Mouse (Mus musculus): ENCODE results near the gene Nipsnap2. TPM values are rescaled to one million over a fixed set of nuclear protein-coding genes. Genes with fewer than 3 reads are reported as not detected.
"Not testable (repeated sequence)": the region's sequence is repeated elsewhere in the genome, so short reads cannot be mapped to it uniquely, and the experiment has no call there.

The Nipsnap2 gene
- total RNA-seq (2021), result 100 to 1,000 TPM; 688 to 716 TPM
- long read RNA-seq, experiment 1, transcript Nipsnap2-205 (11 exons, 1,600 nt), result minor isoform, 19 of 1,711 reads
- long read RNA-seq, experiment 1, transcript Nipsnap2-204 (3 exons, 871 nt), result minor isoform, 8 of 1,711 reads
- long read RNA-seq, experiment 1, transcript Nipsnap2-201 (10 exons, 2,112 nt), result major isoform, 1,621 of 1,711 reads
- long read RNA-seq, experiment 1, partial matches to known transcripts, result 36 of 1,711 reads
- long read RNA-seq, experiment 1, other reads (novel, unspliced or antisense), result 27 of 1,711 reads
- long read RNA-seq, experiment 2, transcript Nipsnap2-204 (3 exons, 871 nt), result minor isoform, 9 of 1,535 reads
- long read RNA-seq, experiment 2, transcript Nipsnap2-205 (11 exons, 1,600 nt), result minor isoform, 5 of 1,535 reads
- long read RNA-seq, experiment 2, transcript Nipsnap2-201 (10 exons, 2,112 nt), result major isoform, 1,473 of 1,535 reads
- long read RNA-seq, experiment 2, partial matches to known transcripts, result 23 of 1,535 reads
- long read RNA-seq, experiment 2, other reads (novel, unspliced or antisense), result 25 of 1,535 reads

- intact Hi-C loops (cut with DNase I), result loop anchor here (5.0 kb wide), 2 partner anchors 53 to 113 kb away; partner anchors contain the start of gene Zfp11
- DNase-seq, result peak; percentile 94
These were observed at the start of gene Nipsnap2 for GRCm38 (mm10) chr5:129724834-129725773. TSS of gene Nipsnap2 (plus strand) at chr5:129725063.

- DNase-seq; intact Hi-C loops (cut with DNase I): not testable (repeated sequence)
These were observed 39.7 kb upstream of the Nipsnap2 start for GRCm38 (mm10) chr5:129685141-129685540.

GRCm38 (mm10) chr5:129687621-129688020 lies 37.2 kb upstream of the Nipsnap2 start:
- DNase-seq, result no peak
- intact Hi-C loops (cut with DNase I), result no loop called here

- no peak for DNase-seq
- intact Hi-C loops (cut with DNase I), result no loop called here
These were observed 34.3 kb upstream of the Nipsnap2 start for GRCm38 (mm10) chr5:129690528-129690927.

- intact Hi-C loops (cut with DNase I), result no loop called here
- no peak for DNase-seq
These were observed 24.4 kb upstream of the Nipsnap2 start for GRCm38 (mm10) chr5:129700506-129700905.

GRCm38 (mm10) chr5:129701706-129702105 lies 23.2 kb upstream of the Nipsnap2 start:
- DNase-seq, result no peak
- intact Hi-C loops (cut with DNase I), result no loop called here

GRCm38 (mm10) chr5:129703368-129703767 lies 21.5 kb upstream of the Nipsnap2 start:
- no peak for DNase-seq
- intact Hi-C loops (cut with DNase I), result no loop called here

GRCm38 (mm10) chr5:129708412-129708811 lies 16.5 kb upstream of the Nipsnap2 start, which contains the start of gene Sept14:
TSS of gene Sept14 (minus strand) at chr5:129708512.
- intact Hi-C loops (cut with DNase I), result no loop called here
- DNase-seq, result no peak

GRCm38 (mm10) chr5:129715326-129715861 lies 9.5 kb upstream of the Nipsnap2 start, which contains the start of gene Mrps17:
TSS of gene Mrps17 (plus strand) at chr5:129715497.
- peak; percentile 91 to 94 for DNase-seq
- intact Hi-C loops (cut with DNase I), result no loop called here

- intact Hi-C loops (cut with DNase I), result no loop called here
- DNase-seq, result no peak
These were observed 7.8 kb upstream of the Nipsnap2 start for GRCm38 (mm10) chr5:129717016-129717415.

- DNase-seq, result no peak
- intact Hi-C loops (cut with DNase I), result loop anchor here (5.0 kb wide), 1 partner anchor 108 kb away; no protein-coding TSS in a partner anchor
These were observed 4.7 kb upstream of the Nipsnap2 start for GRCm38 (mm10) chr5:129720176-129720575.

GRCm38 (mm10) chr5:129724268-129724667 lies 595 bp upstream of the Nipsnap2 start:
- intact Hi-C loops (cut with DNase I), result loop anchor here (5.0 kb wide), 1 partner anchor 112 kb away; no protein-coding TSS in a partner anchor
- no peak for DNase-seq

GRCm38 (mm10) chr5:129725774-129726392 lies 1.0 kb downstream of the Nipsnap2 start:
- DNase-seq, result peak in 1 of 2 experiments; percentile 28
- intact Hi-C loops (cut with DNase I), result loop anchor here (5.0 kb wide), 1 partner anchor 54 kb away; the partner anchor contains the start of gene Zfp11

GRCm38 (mm10) chr5:129726784-129727183 lies 1.9 kb downstream of the Nipsnap2 start:
- intact Hi-C loops (cut with DNase I), result loop anchor here (5.0 kb wide), 1 partner anchor 54 kb away; the partner anchor contains the start of gene Zfp11
- no peak for DNase-seq

GRCm38 (mm10) chr5:129729286-129729685 lies 4.4 kb downstream of the Nipsnap2 start:
- intact Hi-C loops (cut with DNase I), result loop anchor here (5.0 kb wide), 1 partner anchor 57 kb away; the partner anchor contains the start of gene Zfp11
- peak; percentile 48 to 56 for DNase-seq

- intact Hi-C loops (cut with DNase I), result no loop called here
- peak; percentile 50 to 57 for DNase-seq
These were observed 5.5 kb downstream of the Nipsnap2 start for GRCm38 (mm10) chr5:129730344-129730743.

GRCm38 (mm10) chr5:129731021-129731420 lies 6.2 kb downstream of the Nipsnap2 start:
- peak; percentile 12 to 49 for DNase-seq
- intact Hi-C loops (cut with DNase I), result no loop called here

- intact Hi-C loops (cut with DNase I), result no loop called here
- peak in 1 of 2 experiments; percentile 55 for DNase-seq
These were observed 16.1 kb downstream of the Nipsnap2 start for GRCm38 (mm10) chr5:129740976-129741375.

GRCm38 (mm10) chr5:129742903-129743488 lies 18.1 kb downstream of the Nipsnap2 start:
- intact Hi-C loops (cut with DNase I), result loop anchor here (2.0 kb wide), 1 partner anchor 132 kb away; no protein-coding TSS in a partner anchor
- DNase-seq, result no peak

Measured in heart, postnatal 14 days (tissue).